Mouse (Mus musculus) forebrain, embryonic 14.5 days (tissue): Measurements from ENCODE around the gene Mllt1. TPM values are rescaled to one million over a fixed set of nuclear protein-coding genes. Genes with fewer than 3 reads are reported as not detected.

Source experiments
- ATAC-seq: fragments of 200-750 bp; cut with Nextera tagmentation; 2 replicates; pipeline ENCODE4 v1.8.0; 2017; ENCODE audit warnings: mild to moderate bottlenecking, moderate library complexity
- DNase-seq: peaks from one replicate; pipeline ENCODE4 v3.0.0-alpha.2; 2015; ENCODE audit warnings: low spot score
- H3K27ac ChIP-seq: fragments of 300-500 bp; sonication (generic); 2 replicates; pipeline ENCODE4 v1.5.1; 2014; ENCODE audit warnings: low read depth, mild to moderate bottlenecking, control low read depth, low read length, moderate library complexity
- H3K27me3 ChIP-seq: fragments of 300-500 bp; sonication (generic); replicated peaks from 2 replicates; pipeline ENCODE4 v1.6.1; 2014; ENCODE audit warnings: low read length, control low read depth, mixed read lengths; ENCODE audit not compliant: control insufficient read depth, insufficient read depth
- H3K36me3 ChIP-seq: fragments of 300-500 bp; sonication (generic); 2 replicates; pipeline ENCODE4 v1.6.1; 2014; ENCODE audit warnings: low read length, control low read depth; ENCODE audit not compliant: control insufficient read depth, insufficient read depth
- H3K4me1 ChIP-seq: fragments of 300-500 bp; sonication (generic); 2 replicates; pipeline ENCODE4 v1.6.1; 2014; ENCODE audit warnings: antibody characterized with exemption, low read length, control low read depth; ENCODE audit not compliant: control insufficient read depth, insufficient read depth
- H3K4me2 ChIP-seq: fragments of 300-500 bp; sonication (generic); 2 replicates; pipeline ENCODE4 v1.6.1; 2014; ENCODE audit warnings: mild to moderate bottlenecking, control low read depth, low read length
- H3K4me3 ChIP-seq: fragments of 300-500 bp; sonication (generic); 2 replicates; pipeline ENCODE4 v1.5.1; 2014; ENCODE audit warnings: low read depth, low read length, control low read depth
- H3K9ac ChIP-seq: fragments of 300-500 bp; sonication (generic); 2 replicates; pipeline ENCODE4 v1.6.1; 2014; ENCODE audit warnings: mild to moderate bottlenecking, low read length, control low read depth, moderate library complexity
- H3K9me3 ChIP-seq: fragments of 300-500 bp; sonication (generic); replicated peaks from 2 replicates; pipeline ENCODE4 v1.6.1; 2016; ENCODE audit warnings: low read length, control low read depth, mixed read lengths; ENCODE audit not compliant: control insufficient read depth
- whole genome bisulfite sequencing: fragments of 180-500 bp; shearing (Covaris S2); extraction: QIAGEN DNeasy Blood & Tissue Kit; methylation state at CpG from one replicate; pipeline ENCODE4 v1.1.7; 2014; 5-methylcytosine and 5-hydroxymethylcytosine counted together
- polyA plus RNA-seq: library from polyadenylated mRNA; unstranded; fragments of >200 nt; fragmentation: Nextera tagmentation; extraction: Ambion mirVana; gene quantifications from 2 replicates; pipeline ENCODE4 v1.2.1, GENCODE M21; 2014

Mllt1 gene
- polyA plus RNA-seq, 1 experiment from 2014 or later, result 45.6 TPM

- no peak overlapping the region for H3K4me2 ChIP-seq
- DNase-seq, result no peak
- no peak overlapping the region for H3K27ac ChIP-seq
- no peak overlapping the region for H3K4me3 ChIP-seq
- H3K36me3 ChIP-seq, result peaks cover 88% of the 10 kb centered on the region
- WGBS, result 86% methylated on average over 5 of the region's 5 CpGs
- no peaks in the 10 kb centered on the region for H3K4me1 ChIP-seq
- no peak for ATAC-seq
- H3K27me3 ChIP-seq, result no peaks in the 10 kb centered on the region
- no peaks in the 10 kb centered on the region for H3K9me3 ChIP-seq
- H3K9ac ChIP-seq, result no peak overlapping the region
Measured at GRCm38 (mm10) chr17:56902698-56903097, 32.5 kb downstream of the Mllt1 start.

GRCm38 (mm10) chr17:56897630-56898195, 37.5 kb downstream of the Mllt1 start:
- H3K4me3 ChIP-seq, result no peak overlapping the region
- peaks cover 92% of the 10 kb centered on the region for H3K36me3 ChIP-seq
- H3K4me2 ChIP-seq, result no peak overlapping the region
- 85% methylated on average over 7 of the region's 7 CpGs for WGBS
- ATAC-seq (peak; percentile 63), DNase-seq (peak; percentile 76)
- peak overlapping the region; percentile 78 for H3K27ac ChIP-seq
- peaks cover 13% of the 10 kb centered on the region for H3K4me1 ChIP-seq
- peak overlapping the region; percentile 21; the same call in 1 of the 2 replicates for H3K9ac ChIP-seq
- H3K27me3 ChIP-seq, result no peaks in the 10 kb centered on the region
- H3K9me3 ChIP-seq, result no peaks in the 10 kb centered on the region

GRCm38 (mm10) chr17:56896513-56897129, 38.6 kb downstream of the Mllt1 start:
- H3K36me3 ChIP-seq, result peaks cover 92% of the 10 kb centered on the region
- DNase-seq (peak; percentile 88), ATAC-seq (peak; percentile 84)
- no peaks in the 10 kb centered on the region for H3K27me3 ChIP-seq
- WGBS, result 60% methylated on average over 6 of the region's 6 CpGs
- peak overlapping the region; percentile 29; the same call in 1 of the 2 replicates for H3K9ac ChIP-seq
- 0 out of 2 replicates have a peak overlapping the region, but pooled peaks have one; percentile 9 for H3K4me2 ChIP-seq
- H3K9me3 ChIP-seq, result no peaks in the 10 kb centered on the region
- H3K4me1 ChIP-seq, result peaks cover 13% of the 10 kb centered on the region
- peak overlapping the region; percentile 78 for H3K27ac ChIP-seq
- no peak overlapping the region for H3K4me3 ChIP-seq

- H3K9ac ChIP-seq, result no peak overlapping the region
Measured at GRCm38 (mm10) chr17:56895368-56895918, 39.8 kb downstream of the Mllt1 start.

GRCm38 (mm10) chr17:56890018-56890417, 45.2 kb downstream of the Mllt1 start:
- WGBS, result 97% methylated on average over 2 of the region's 2 CpGs
- Histone ChIP-seq H3K36me3 (peaks cover 50% of the 10 kb centered on the region), H3K4me1 (no peaks in the 10 kb centered on the region)

More at GRCm38 (mm10) chr17:56895368-56895918, 39.8 kb downstream of the Mllt1 start:
- WGBS, result 96% methylated on average over 9 of the region's 9 CpGs
- Histone ChIP-seq H3K27me3 (no peaks in the 10 kb centered on the region), H3K36me3 (peaks cover 86% of the 10 kb centered on the region), H3K9me3 (no peaks in the 10 kb centered on the region), H3K27ac (no peak overlapping the region), H3K4me1 (peaks cover 13% of the 10 kb centered on the region), H3K4me2 (no peak overlapping the region), H3K4me3 (no peak overlapping the region)
- ATAC-seq, result no peak
- DNase-seq, result no peak

GRCm38 (mm10) chr17:56888050-56888449, 47.2 kb downstream of the Mllt1 start:
- Histone ChIP-seq H3K4me1 (no peaks in the 10 kb centered on the region), H3K27ac (no peak overlapping the region), H3K4me3 (no peak overlapping the region), H3K4me2 (no peak overlapping the region), H3K36me3 (peaks cover 35% of the 10 kb centered on the region), H3K9me3 (no peaks in the 10 kb centered on the region), H3K9ac (no peak overlapping the region), H3K27me3 (no peaks in the 10 kb centered on the region)
- ATAC-seq (no peak), DNase-seq (no peak)
- WGBS, result 97% methylated on average over 2 of the region's 3 CpGs

More at GRCm38 (mm10) chr17:56890018-56890417, 45.2 kb downstream of the Mllt1 start:
- Histone ChIP-seq H3K4me3 (no peak overlapping the region), H3K9me3 (no peaks in the 10 kb centered on the region), H3K9ac (no peak overlapping the region), H3K27ac (no peak overlapping the region), H3K4me2 (no peak overlapping the region), H3K27me3 (no peaks in the 10 kb centered on the region)
- DNase-seq, result no peak
- ATAC-seq, result no peak

- no peak for ATAC-seq
Measured at GRCm38 (mm10) chr17:56884809-56885208, 50.4 kb downstream of the Mllt1 start.

GRCm38 (mm10) chr17:56884331-56884730, 50.9 kb downstream of the Mllt1 start:
- WGBS, result 76% methylated on average over 5 of the region's 5 CpGs
- ATAC-seq (no peak), DNase-seq (peak; percentile 30)
- Histone ChIP-seq H3K27ac (no peak overlapping the region), H3K36me3 (peaks cover 3% of the 10 kb centered on the region), H3K9me3 (no peaks in the 10 kb centered on the region), H3K4me2 (no peak overlapping the region), H3K27me3 (no peaks in the 10 kb centered on the region), H3K9ac (no peak overlapping the region), H3K4me3 (no peak overlapping the region), H3K4me1 (no peaks in the 10 kb centered on the region)

More at GRCm38 (mm10) chr17:56884809-56885208, 50.4 kb downstream of the Mllt1 start:
- peaks cover 8% of the 10 kb centered on the region for H3K36me3 ChIP-seq
- H3K9ac ChIP-seq, result no peak overlapping the region
- H3K27me3 ChIP-seq, result no peaks in the 10 kb centered on the region
- H3K4me1 ChIP-seq, result no peaks in the 10 kb centered on the region
- no peak for DNase-seq
- H3K4me2 ChIP-seq, result no peak overlapping the region
- 92% methylated on average over 17 of the region's 17 CpGs for WGBS
- no peak overlapping the region for H3K4me3 ChIP-seq
- no peak overlapping the region for H3K27ac ChIP-seq
- H3K9me3 ChIP-seq, result no peaks in the 10 kb centered on the region

- ATAC-seq (no peak), DNase-seq (no peak)
- H3K27me3 ChIP-seq, result no peaks in the 10 kb centered on the region
- no peaks in the 10 kb centered on the region for H3K36me3 ChIP-seq
- H3K4me1 ChIP-seq, result no peaks in the 10 kb centered on the region
- no peak overlapping the region for H3K4me3 ChIP-seq
- no peaks in the 10 kb centered on the region for H3K9me3 ChIP-seq
- H3K9ac ChIP-seq, result no peak overlapping the region
- WGBS, result 53% methylated on average over 17 of the region's 17 CpGs
- no peak overlapping the region for H3K4me2 ChIP-seq
- H3K27ac ChIP-seq, result no peak overlapping the region
Measured at GRCm38 (mm10) chr17:56883612-56884011, 51.6 kb downstream of the Mllt1 start.
